Mouse (Mus musculus) MEL (cell line): Measurements from ENCODE around the gene Wdr72.

Experiments used
- CTCF ChIP-seq, 3 experiments: IDR thresholded peaks in 2 of 3; conservative IDR thresholded peaks in 1 of 3; 2 replicates each; pipeline ENCODE4 v1.5.1; 2011 to 2012; ENCODE audit warnings: low read length in 3 of 3, low read depth in 2 of 3, mild to moderate bottlenecking in 2 of 3, improper control_type of control experiment in 1 of 3, inconsistent platforms in 1 of 3, mixed read lengths in 1 of 3, moderate library complexity in 1 of 3; ENCODE audit not compliant: control insufficient read depth in 1 of 3, insufficient read depth in 1 of 3, poor library complexity in 1 of 3, severe bottlenecking in 1 of 3
- ELF1 ChIP-seq: IDR thresholded peaks from 2 replicates; pipeline ENCODE4 v1.6.1; 2014; ENCODE audit warnings: low read depth, mild to moderate bottlenecking, inconsistent platforms, low read length, improper control_type of control experiment, moderate library complexity
- EP300 ChIP-seq, 2 experiments: IDR thresholded peaks; 2 replicates each; pipeline ENCODE4 v1.6.1; 2011; ENCODE audit warnings: improper control_type of control experiment in 2 of 2, low read length in 2 of 2, low read depth in 1 of 2, mild to moderate bottlenecking in 1 of 2
- ETS1 ChIP-seq: IDR thresholded peaks from 2 replicates; pipeline ENCODE4 v1.6.1; 2012; ENCODE audit warnings: low read depth, mild to moderate bottlenecking, inconsistent platforms, low read length, improper control_type of control experiment, moderate library complexity
- GATA1 ChIP-seq: IDR thresholded peaks from 2 replicates; pipeline ENCODE4 v1.6.1; 2011; ENCODE audit warnings: low read depth, low read length, improper control_type of control experiment
- MXI1 ChIP-seq: IDR thresholded peaks from 2 replicates; pipeline ENCODE4 v1.6.1; 2011; ENCODE audit warnings: mild to moderate bottlenecking, low read depth, low read length, improper control_type of control experiment
- NRF1 ChIP-seq: IDR thresholded peaks from 2 replicates; pipeline ENCODE4 v1.6.1; 2014; ENCODE audit warnings: low read depth, mild to moderate bottlenecking, inconsistent platforms, low read length, improper control_type of control experiment, moderate library complexity; ENCODE audit not compliant: poor library complexity, insufficient read depth, severe bottlenecking
- POLR2A ChIP-seq, 2 experiments: IDR thresholded peaks; 2 replicates each; pipeline ENCODE4 v1.6.1; 2011 to 2012; ENCODE audit warnings: low read length in 2 of 2, mild to moderate bottlenecking in 2 of 2, control low read depth in 1 of 2, improper control_type of control experiment in 1 of 2, low read depth in 1 of 2, moderate library complexity in 1 of 2; ENCODE audit not compliant: control insufficient read depth in 1 of 2, insufficient read depth in 1 of 2, poor library complexity in 1 of 2
- SMC3 ChIP-seq: IDR thresholded peaks from 2 replicates; pipeline ENCODE4 v1.6.1; 2011; ENCODE audit warnings: low read depth, low read length, improper control_type of control experiment
- USF1 ChIP-seq: IDR thresholded peaks from 2 replicates; pipeline ENCODE4 v1.6.1; 2014; ENCODE audit warnings: low read depth, mild to moderate bottlenecking, inconsistent platforms, low read length, improper control_type of control experiment, moderate library complexity
- ZNF384 ChIP-seq: IDR thresholded peaks from 2 replicates; pipeline ENCODE4 v1.6.1; 2012; ENCODE audit warnings: low read depth, mild to moderate bottlenecking, inconsistent platforms, low read length, improper control_type of control experiment

DNA sequence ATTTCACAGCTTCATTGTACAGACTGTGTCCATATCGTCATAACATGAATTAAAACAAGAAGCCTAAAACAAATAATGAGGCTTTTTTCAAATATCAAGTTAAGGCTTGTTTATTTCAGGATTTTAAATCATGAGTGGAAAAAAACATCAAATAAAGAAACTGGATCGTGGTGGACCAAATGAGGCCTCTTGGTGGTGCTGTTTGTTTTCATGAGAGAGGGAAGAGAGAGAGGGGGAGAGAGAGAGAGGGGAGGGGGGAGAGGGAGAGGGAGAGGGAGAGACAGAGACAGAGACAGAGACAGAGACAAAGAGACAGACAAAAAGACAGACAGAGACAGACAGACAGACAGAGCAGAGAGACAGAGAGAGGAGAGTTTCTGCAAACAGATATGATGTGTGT, 32.5 kb downstream of the Wdr72 start:
- TF ChIP-seq CTCF (IDR thresholded peaks at IDR 0.05 in 2 of 3, conservative IDR thresholded peaks at IDR 0.05 in 1 of 3; ENCODE audit: control insufficient read depth in 1 of 3, insufficient read depth in 1 of 3, low read depth in 2 of 3, low read length in 3 of 3, poor library complexity in 1 of 3, severe bottlenecking in 1 of 3) (no peak), GATA1 (no peak), SMC3 (no peak), MXI1 (no peak), USF1 (no peak), NRF1 (no peak), ELF1 (no peak), ETS1 (no peak), POLR2A (IDR thresholded peaks at IDR 0.05; ENCODE audit: control insufficient read depth in 1 of 2, insufficient read depth in 1 of 2, low read depth in 1 of 2, low read length in 2 of 2, poor library complexity in 1 of 2) (no peak), EP300 (IDR thresholded peaks at IDR 0.05; ENCODE audit: low read depth in 1 of 2, low read length in 2 of 2) (no peak), ZNF384 (no peak)
